Mouse (Mus musculus) limb, embryonic 11.5 days (tissue): ENCODE results near the gene P2rx6. TPM values are rescaled to one million over a fixed set of nuclear protein-coding genes. Genes with fewer than 3 reads are reported as not detected.

Experiments used
- ATAC-seq: fragments of 200-750 bp; cut with Nextera tagmentation; 2 replicates; pipeline ENCODE4 v1.8.0; 2017; ENCODE audit warnings: low read depth; ENCODE audit not compliant: insufficient number of reproducible peaks, low FRiP score, low TSS enrichment
- DNase-seq: peaks from one replicate; pipeline ENCODE4 v3.0.0-alpha.2; 2015; ENCODE audit warnings: low spot score
- H3K27ac ChIP-seq: fragments of 300-500 bp; sonication (generic); replicated peaks from 2 replicates; pipeline ENCODE4 v1.5.1; 2014; ENCODE audit warnings: low read depth, mild to moderate bottlenecking, low read length
- H3K27me3 ChIP-seq: fragments of 300-500 bp; sonication (generic); 2 replicates; pipeline ENCODE4 v1.6.1; 2014; ENCODE audit warnings: mild to moderate bottlenecking, low read length, mixed read lengths; ENCODE audit not compliant: control insufficient read depth, insufficient read depth
- H3K36me3 ChIP-seq: fragments of 300-500 bp; sonication (generic); 2 replicates; pipeline ENCODE4 v1.6.1; 2014; ENCODE audit warnings: mild to moderate bottlenecking, low read length, moderate library complexity, mixed read lengths; ENCODE audit not compliant: control insufficient read depth, insufficient read depth
- H3K4me1 ChIP-seq: fragments of 300-500 bp; sonication (generic); 2 replicates; pipeline ENCODE4 v1.6.1; 2014; ENCODE audit warnings: low read length, mixed read lengths; ENCODE audit not compliant: control insufficient read depth, insufficient read depth
- H3K4me2 ChIP-seq: fragments of 300-500 bp; sonication (generic); 2 replicates; pipeline ENCODE4 v1.6.1; 2014; ENCODE audit warnings: low read depth, mild to moderate bottlenecking, moderate library complexity; ENCODE audit not compliant: severe bottlenecking
- H3K4me3 ChIP-seq: fragments of 300-500 bp; sonication (generic); 2 replicates; pipeline ENCODE4 v1.5.1; 2014; ENCODE audit warnings: low read depth, low read length
- H3K9ac ChIP-seq: fragments of 300-500 bp; sonication (generic); 2 replicates; pipeline ENCODE4 v1.6.1; 2014; ENCODE audit warnings: mild to moderate bottlenecking, low read length
- H3K9me3 ChIP-seq: fragments of 300-500 bp; sonication (generic); 2 replicates; pipeline ENCODE4 v1.6.1; 2016; ENCODE audit warnings: low read length; ENCODE audit not compliant: control insufficient read depth
- WGBS: fragments of 180-500 bp; shearing (Covaris S2); extraction: QIAGEN DNeasy Blood & Tissue Kit; methylation state at CpG from one replicate; pipeline ENCODE4 v1.1.7; 2014; 5-methylcytosine and 5-hydroxymethylcytosine counted together
- polyA plus RNA-seq: library from polyadenylated mRNA; unstranded; fragments of >200 nt; fragmentation: Nextera tagmentation; extraction: Ambion mirVana; gene quantifications from 2 replicates; pipeline ENCODE4 v1.2.1, GENCODE M21; 2014

P2rx6 gene
- polyA plus RNA-seq, 1 experiment from 2014 or later, result 0.27 TPM

DNA sequence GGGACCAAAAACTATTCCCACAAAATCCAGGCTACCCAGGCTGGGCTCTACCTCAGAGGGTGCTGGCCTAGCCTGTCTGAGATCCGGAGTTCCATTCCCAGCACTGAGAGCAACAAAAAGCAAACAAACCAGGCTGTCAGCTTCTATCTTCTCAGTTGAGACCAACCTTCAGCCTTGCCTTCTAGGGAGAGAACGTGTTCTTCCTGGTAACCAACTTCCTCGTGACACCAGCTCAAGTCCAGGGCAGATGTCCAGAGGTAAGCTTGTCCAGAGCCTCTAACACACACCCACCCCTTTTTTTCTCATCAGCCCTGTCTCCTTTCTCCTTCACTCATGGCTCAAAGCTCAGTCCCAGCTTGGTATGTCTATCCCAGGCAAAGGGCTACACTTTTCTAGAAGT is 3.1 kb downstream of the P2rx6 start:
- Histone ChIP-seq H3K27me3 (peaks cover 11% of the 10 kb centered on the region; the same call in 1 of the 2 replicates), H3K4me3 (no peak overlapping the region), H3K36me3 (no peaks in the 10 kb centered on the region), H3K27ac (no peak overlapping the region), H3K4me2 (no peak overlapping the region), H3K4me1 (peaks cover 6% of the 10 kb centered on the region), H3K9ac (no peak overlapping the region), H3K9me3 (no peaks in the 10 kb centered on the region)
- DNase-seq (no peak), ATAC-seq (no peak)
- WGBS, result 69% methylated on average over 3 of the region's 3 CpGs

DNA sequence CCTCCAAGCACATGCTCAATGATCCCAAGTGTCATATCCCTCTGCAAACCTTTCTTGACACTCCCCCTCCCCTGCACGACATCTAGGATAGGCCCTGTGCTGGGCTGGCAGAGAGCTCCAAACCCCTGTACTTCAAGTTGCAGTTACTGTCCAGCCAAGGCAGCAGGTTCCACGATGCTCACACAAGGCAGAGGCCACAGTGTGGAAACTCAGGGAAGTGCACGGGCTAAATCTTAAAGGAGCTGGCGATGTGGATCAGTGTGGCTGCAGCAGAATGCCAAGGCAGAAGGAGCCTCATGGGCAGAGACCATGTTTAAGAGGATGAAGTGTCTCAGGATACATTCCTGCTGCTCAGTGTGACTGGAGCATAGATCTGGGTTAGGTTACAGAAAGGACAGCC is 4.5 kb downstream of the P2rx6 start:
- Histone ChIP-seq H3K9ac (no peak overlapping the region), H3K4me2 (no peak overlapping the region), H3K9me3 (no peaks in the 10 kb centered on the region), H3K4me3 (no peak overlapping the region), H3K36me3 (no peaks in the 10 kb centered on the region), H3K4me1 (peaks cover 3% of the 10 kb centered on the region; the same call in 1 of the 2 replicates), H3K27ac (no peak overlapping the region), H3K27me3 (0 out of 2 replicates have a peak, but pooled peaks cover 4% of the 10 kb centered on the region)
- DNase-seq (no peak), ATAC-seq (no peak)
- 33% methylated on average over 4 of the region's 4 CpGs for WGBS

DNA sequence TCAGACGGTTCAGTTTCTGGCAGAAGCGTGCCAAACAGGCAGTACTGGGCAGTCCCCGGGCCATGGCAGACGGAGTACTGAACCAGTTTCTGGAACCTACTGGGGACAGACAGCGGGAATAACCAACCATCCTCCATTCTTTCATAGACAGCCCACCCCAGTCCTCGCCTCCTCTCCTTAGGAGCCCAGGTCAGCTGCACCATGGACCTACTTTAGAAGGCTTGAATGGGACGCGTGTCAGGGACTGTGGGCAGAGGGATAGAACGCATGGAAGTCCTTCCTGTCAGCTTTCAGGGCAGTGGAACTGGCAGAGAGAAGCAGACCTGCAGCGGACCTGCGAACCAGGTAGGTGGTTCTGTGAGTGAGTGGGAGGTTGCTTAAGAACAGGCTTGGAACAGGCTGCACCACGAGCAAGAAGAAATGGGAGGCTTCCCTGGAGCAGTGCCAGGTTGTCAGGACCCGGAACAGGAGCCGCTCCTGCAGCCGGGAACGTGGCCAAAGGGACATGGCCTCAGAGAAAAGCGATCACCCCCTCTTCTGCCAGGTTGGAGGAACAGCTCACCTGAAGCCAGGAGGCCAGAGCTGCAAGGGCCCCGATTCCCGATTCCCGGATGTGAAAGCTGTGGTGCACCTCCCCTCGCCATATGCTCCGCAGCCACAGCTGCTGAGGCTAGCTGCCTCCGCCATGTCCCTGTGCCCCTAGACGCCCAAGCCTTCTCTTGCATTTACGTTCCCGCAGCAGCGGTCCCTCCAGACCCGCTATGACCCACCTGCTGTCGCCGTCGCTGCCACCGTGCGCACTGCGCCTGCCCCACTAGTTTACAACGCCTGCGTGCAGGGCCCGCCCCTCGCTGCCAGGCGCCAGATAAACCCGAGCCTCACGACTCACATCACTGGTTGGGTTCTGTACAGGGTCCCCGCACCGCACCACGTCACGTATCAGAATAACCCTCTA is 14.5 kb downstream of the P2rx6 start:
- peaks cover 27% of the 10 kb centered on the region for H3K27me3 ChIP-seq
- H3K4me1 ChIP-seq, result no peaks in the 10 kb centered on the region
- DNase-seq (peak; percentile 46), ATAC-seq (no peak)
- 14% methylated on average over 45 of the region's 45 CpGs for WGBS
- H3K36me3 ChIP-seq, result no peaks in the 10 kb centered on the region
- peak overlapping the region; percentile 63 for H3K4me2 ChIP-seq
- no peak overlapping the region for H3K27ac ChIP-seq
- H3K4me3 ChIP-seq, result peak overlapping the region; percentile 41
- no peaks in the 10 kb centered on the region for H3K9me3 ChIP-seq
- H3K9ac ChIP-seq, result peak overlapping the region; percentile 32; the same call in 1 of the 2 replicates

DNA sequence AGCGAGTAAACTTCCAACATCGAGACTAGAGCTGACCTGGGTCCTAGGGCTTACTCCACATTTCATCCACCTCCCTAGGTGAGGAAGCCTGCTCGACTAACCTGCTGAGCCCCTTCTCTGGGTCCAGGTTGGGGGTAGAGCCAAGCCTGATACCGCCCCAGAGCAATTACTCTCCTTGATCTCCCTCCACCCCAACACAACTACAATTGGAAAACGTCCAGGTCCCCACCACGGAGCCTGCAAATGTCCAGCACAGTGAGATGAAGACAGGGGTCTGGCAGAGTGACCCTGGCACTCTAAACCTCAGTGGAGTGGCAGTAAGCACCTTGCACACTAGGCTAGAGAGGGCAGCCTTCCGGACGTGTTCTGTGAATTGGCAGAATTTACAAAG is 15.1 kb downstream of the P2rx6 start:
- 20% methylated on average over 8 of the region's 8 CpGs for WGBS
- DNase-seq (no peak), ATAC-seq (no peak)
- peaks cover 27% of the 10 kb centered on the region for H3K27me3 ChIP-seq
- no peaks in the 10 kb centered on the region for H3K36me3 ChIP-seq
- H3K4me2 ChIP-seq, result peak overlapping the region; percentile 63
- H3K9me3 ChIP-seq, result no peaks in the 10 kb centered on the region
- H3K4me3 ChIP-seq, result peak overlapping the region; percentile 41
- no peaks in the 10 kb centered on the region for H3K4me1 ChIP-seq
- H3K9ac ChIP-seq, result no peak overlapping the region
- H3K27ac ChIP-seq, result no peak overlapping the region

DNA sequence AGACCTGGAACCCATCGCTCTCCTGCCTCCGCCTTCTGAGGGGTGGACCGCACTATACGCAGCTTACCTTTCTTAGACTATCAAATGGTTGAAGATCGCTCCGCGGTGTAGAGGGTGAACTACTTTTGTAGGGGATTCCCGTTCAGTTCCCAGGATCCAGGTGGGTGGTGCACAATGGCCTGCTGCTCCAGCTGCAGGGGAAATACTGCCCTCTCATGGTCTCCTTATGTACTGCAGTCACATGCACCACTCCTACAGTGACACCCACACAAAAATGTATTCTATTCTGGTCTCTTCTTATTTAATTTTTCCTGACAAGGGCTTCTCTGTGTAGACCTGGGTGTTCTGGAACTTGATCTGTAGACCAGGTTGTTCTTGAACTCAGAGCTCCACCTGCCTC is 21.4 kb downstream of the P2rx6 start, which contains the start of gene Slc7a4:
TSS of gene Slc7a4 (minus strand) at position 151 of the 400 bp plus-strand sequence.
- Histone ChIP-seq H3K4me1 (no peaks in the 10 kb centered on the region), H3K9me3 (no peaks in the 10 kb centered on the region), H3K27ac (no peak within 1 kb of the TSS), H3K36me3 (no peaks in the 10 kb centered on the region), H3K4me3 (no peak within 1 kb of the TSS), H3K4me2 (no peak within 1 kb of the TSS), H3K9ac (no peak within 1 kb of the TSS), H3K27me3 (no peaks in the 10 kb centered on the region)
- 13% methylated on average over 8 of the region's 8 CpGs for WGBS
- ATAC-seq (no peak), DNase-seq (peak; percentile 66)

DNA sequence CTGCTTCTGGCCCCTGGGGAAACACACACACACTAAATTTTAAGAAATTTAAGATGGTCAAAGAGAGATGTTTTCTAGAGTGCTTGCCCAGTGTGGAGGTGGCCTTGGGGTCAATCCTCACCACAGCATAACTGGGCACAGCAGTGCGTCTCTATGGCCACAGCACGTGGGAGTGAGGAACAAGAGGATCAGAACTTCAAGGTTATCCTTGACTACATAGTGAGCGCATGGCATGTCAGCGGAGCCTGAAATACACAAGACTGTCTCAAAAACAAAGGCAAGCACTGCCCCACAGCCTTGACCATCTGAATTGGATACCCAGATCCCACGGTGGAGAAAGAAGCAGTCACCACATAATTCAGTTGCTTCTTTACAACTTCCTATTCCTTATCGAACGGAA is 22.9 kb downstream of the P2rx6 start:
- H3K27ac ChIP-seq, result no peak overlapping the region
- no peak for DNase-seq
- 88% methylated on average over 7 of the region's 7 CpGs for WGBS
- no peak for ATAC-seq
- no peak overlapping the region for H3K9ac ChIP-seq
- H3K4me3 ChIP-seq, result no peak overlapping the region
- no peaks in the 10 kb centered on the region for H3K4me1 ChIP-seq
- no peaks in the 10 kb centered on the region for H3K27me3 ChIP-seq
- H3K4me2 ChIP-seq, result no peak overlapping the region
- no peaks in the 10 kb centered on the region for H3K36me3 ChIP-seq
- no peaks in the 10 kb centered on the region; the same call in 1 of the 2 replicates for H3K9me3 ChIP-seq

DNA sequence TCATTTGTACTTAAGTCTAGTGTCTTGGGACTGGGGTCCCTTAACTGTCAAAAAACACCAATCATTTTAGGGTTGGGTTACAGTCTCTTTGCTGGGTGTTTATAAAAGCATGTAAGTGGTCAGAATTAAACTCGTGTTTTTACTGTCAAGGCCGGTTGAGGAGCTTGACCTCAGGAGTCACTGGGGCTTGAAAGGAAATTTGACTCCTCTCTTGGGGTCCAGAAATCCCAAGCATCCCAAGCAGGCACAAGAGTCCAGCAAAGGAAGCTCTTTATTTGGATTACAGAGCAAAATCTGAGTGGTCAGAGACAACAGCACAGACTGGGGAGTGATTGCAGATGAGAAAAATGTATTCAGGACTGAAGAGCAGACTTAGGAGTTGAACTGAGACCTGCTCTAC is 29.0 kb downstream of the P2rx6 start:
- H3K4me2 ChIP-seq, result no peak overlapping the region
- H3K27me3 ChIP-seq, result no peaks in the 10 kb centered on the region
- H3K9me3 ChIP-seq, result no peaks in the 10 kb centered on the region; the same call in 1 of the 2 replicates
- no peaks in the 10 kb centered on the region for H3K4me1 ChIP-seq
- no peak overlapping the region for H3K27ac ChIP-seq
- no peaks in the 10 kb centered on the region for H3K36me3 ChIP-seq
- no peak overlapping the region for H3K9ac ChIP-seq
- no peak for DNase-seq
- no peak overlapping the region for H3K4me3 ChIP-seq
- WGBS, result 35% methylated on average over 2 of the region's 2 CpGs
- no peak for ATAC-seq

DNA sequence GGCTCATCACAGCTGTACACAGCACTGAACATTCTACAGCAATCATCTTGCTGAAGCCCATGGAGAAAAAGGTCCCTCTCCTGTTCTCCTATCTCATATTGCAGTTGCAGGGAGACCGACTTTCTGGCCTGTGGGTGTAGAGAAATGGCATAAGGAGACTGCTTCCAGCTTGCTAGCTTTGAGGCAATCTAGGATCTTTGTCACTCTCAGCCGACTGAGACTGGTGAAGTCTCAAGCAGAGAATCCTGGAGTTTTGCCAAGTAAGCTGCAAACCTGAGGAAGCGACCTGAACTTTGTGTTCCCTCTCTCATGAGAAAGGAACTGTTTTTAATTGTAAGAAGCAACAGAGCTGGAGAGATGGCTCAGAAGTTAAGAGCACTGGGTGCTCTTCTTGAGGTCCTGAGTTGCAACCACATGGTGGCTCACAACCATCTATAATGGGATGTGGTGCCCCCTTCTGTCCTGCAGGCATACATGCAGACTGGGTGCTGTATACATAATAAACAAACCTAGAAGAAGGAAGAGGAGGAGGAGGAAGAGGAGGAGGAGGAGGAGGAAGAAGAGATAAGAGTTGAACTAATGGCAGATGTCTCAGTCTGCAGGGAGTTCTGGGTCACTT is 39.4 kb downstream of the P2rx6 start:
- DNase-seq (no peak), ATAC-seq (no peak)
- H3K4me3 ChIP-seq, result no peak overlapping the region
- H3K36me3 ChIP-seq, result no peaks in the 10 kb centered on the region
- WGBS, result 66% methylated on average over 3 of the region's 3 CpGs
- no peaks in the 10 kb centered on the region for H3K9me3 ChIP-seq
- H3K4me1 ChIP-seq, result no peaks in the 10 kb centered on the region
- no peak overlapping the region for H3K9ac ChIP-seq
- H3K27me3 ChIP-seq, result no peaks in the 10 kb centered on the region
- no peak overlapping the region for H3K27ac ChIP-seq
- no peak overlapping the region for H3K4me2 ChIP-seq
